Mouse (Mus musculus): ENCODE measurements around the gene Lcmt1. TPM values are rescaled to one million over a fixed set of nuclear protein-coding genes. Genes with fewer than 3 reads are reported as not detected.

Lcmt1 gene
- total RNA-seq, 2 experiments from 2014 or later, result 85.3 to 87.8 TPM

DNA sequence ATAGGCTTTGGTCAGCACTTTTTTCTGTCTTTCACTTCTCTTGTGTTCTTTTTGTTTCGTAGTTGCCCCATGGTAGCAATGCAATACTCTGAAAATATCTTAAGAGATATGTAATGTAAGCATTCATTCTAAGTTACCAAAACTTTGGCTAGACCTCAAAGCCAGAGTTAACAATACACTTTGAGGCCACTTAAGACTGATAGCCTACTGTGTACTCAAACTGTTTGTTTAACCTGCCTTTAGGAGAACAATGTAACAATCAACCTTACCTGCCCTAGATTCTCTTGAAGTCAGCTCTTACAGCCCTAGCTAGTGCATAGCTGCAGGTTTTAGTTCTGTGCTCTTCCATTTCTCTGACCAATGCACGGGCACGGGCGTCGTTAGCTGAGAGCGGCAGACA, 24.7 kb downstream of the Lcmt1 start:
- no peak for DNase-seq (ENCODE audit: low spot score in 2 of 2)
- intact Hi-C loops (cut with DNase I), result loop anchor here (10.0 kb wide), 1 partner anchor 189 kb away; no protein-coding TSS in a partner anchor

DNA sequence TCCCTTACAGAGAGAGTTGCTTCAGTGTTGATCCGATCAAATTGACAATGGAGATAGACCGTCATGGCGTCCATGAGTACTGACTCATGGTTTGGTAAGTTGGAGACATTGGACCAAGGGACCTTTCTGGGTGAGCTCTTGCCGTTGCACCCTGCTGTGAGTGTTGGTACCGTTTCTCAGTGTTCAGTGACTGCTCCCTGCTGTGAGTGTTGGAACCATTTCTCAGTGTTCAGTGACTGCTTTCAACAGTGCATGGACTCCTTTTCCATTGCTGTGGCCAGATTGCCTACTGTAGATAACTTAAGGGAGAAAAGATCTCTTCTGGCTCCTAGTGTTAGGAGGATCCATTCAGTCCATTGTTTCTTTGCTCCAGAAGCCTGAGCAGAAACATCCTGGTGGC, 27.3 kb downstream of the Lcmt1 start:
- no peak for DNase-seq (ENCODE audit: low spot score in 2 of 2)
- intact Hi-C loops (cut with DNase I), result loop anchor here (10.0 kb wide), 1 partner anchor 192 kb away; no protein-coding TSS in a partner anchor

DNA sequence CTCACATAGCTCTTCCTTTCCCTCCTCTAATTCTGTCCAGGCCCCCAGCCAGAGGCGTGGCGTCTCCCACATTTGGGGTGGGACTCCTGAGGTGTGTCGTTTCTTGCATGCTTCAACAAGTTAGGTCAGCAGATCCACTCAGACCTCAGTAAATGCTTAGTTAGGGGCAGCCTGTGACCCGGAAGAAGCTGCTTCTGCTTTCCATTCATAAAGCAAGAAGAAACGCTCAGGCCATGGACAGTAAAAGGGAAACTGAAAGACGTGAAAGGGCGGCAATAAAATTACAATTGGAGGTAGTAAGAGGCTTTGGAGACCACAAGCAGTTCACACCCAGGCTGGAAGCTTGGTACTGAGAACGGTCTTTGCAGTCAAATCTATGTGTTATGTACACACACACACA, 27.8 kb downstream of the Lcmt1 start:
- intact Hi-C loops (cut with DNase I), result loop anchor here (10.0 kb wide), 1 partner anchor 193 kb away; no protein-coding TSS in a partner anchor
- no peak for DNase-seq (ENCODE audit: low spot score in 2 of 2)

DNA sequence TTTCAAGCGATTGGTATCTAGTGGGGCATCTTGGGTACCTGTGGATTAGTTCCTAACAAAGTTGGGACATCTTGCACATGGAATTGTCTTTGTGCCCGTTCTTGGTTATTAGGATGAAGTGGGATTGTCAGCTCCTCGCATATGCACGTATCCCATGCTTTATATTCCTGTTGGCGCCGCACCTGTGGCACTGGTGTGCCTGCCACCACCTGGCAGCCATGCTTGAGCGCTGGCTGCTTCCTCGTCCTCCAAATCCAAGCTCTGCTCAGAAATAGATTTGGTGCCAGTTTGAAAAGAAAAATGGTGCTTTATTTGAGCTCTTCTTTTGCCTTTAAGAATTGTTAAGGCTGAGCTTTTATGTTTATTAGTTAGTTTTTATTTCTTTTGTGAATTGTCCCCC, 28.3 kb downstream of the Lcmt1 start:
- intact Hi-C loops (cut with DNase I), result loop anchor here (10.0 kb wide), 1 partner anchor 193 kb away; no protein-coding TSS in a partner anchor
- no peak for DNase-seq (ENCODE audit: low spot score in 2 of 2)

DNA sequence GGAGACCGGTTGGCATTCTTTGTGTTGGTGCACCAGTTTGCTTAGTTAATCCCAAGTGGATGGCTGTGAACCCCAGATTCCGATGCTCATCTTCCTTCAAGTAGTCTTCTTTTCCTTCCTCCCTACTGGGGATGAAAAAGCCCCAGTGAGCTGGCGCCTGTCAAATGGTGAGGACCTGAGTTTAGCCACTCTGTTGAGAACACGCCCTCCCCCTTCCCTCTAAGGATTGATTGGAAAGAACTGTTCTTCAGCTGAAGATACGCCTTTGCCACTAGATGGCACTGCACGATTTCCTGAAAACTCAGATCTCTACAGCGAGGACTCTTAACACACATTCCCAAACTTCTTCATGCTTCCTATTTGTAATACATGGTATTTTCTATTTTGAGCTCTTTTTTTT, 29.2 kb downstream of the Lcmt1 start:
- intact Hi-C loops (cut with DNase I), result loop anchor here (1.0 to 10.0 kb wide), 2 partner anchors 66 to 194 kb away; no protein-coding TSS in a partner anchor
- peak; percentile 32 to 70 for DNase-seq (ENCODE audit: low spot score in 2 of 2)

DNA sequence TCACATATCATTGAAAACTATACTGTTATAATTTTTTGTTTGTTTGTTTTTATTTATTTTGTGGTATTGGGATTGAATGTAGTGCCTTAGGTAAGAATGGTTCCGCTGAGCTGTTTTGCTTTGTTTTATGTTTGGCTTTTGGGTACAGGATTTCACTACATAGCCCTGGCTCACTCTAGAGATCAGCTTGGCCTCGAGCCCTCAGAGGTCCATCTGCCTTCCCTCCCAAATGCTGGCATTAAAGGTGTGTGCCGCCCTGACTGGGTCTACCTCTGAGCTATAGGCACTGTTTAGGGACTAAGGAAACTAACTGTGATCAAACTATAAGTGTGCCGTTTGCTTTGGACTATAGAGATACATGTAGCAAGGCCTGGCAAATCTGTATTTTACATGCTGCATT, 29.7 kb downstream of the Lcmt1 start:
- intact Hi-C loops (cut with DNase I), result loop anchor here (1.0 to 10.0 kb wide), 2 partner anchors 66 to 194 kb away; no protein-coding TSS in a partner anchor
- DNase-seq (ENCODE audit: low spot score in 2 of 2), result no peak

DNA sequence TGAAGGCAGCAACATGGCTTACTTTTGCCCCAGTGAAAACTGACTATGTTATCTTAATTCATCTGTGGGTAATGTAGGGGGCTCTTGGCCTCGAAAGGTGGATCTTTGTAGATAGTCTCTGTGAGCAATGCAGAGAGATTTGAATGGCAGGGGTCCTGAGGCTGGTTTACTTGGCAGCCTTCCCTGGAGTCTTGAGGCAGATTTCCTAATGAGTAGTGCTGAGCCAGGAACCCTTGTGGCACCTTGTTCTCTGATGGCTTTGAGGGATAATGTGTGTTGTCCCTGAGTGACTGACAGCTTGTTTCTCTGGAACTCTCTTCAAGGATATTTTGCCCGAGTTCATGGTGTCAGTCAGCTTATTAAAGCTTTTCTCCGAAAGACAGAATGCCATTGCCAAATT, 31.5 kb downstream of the Lcmt1 start:
- DNase-seq (ENCODE audit: low spot score in 2 of 2), result no peak
- intact Hi-C loops (cut with DNase I), result no loop called here

DNA sequence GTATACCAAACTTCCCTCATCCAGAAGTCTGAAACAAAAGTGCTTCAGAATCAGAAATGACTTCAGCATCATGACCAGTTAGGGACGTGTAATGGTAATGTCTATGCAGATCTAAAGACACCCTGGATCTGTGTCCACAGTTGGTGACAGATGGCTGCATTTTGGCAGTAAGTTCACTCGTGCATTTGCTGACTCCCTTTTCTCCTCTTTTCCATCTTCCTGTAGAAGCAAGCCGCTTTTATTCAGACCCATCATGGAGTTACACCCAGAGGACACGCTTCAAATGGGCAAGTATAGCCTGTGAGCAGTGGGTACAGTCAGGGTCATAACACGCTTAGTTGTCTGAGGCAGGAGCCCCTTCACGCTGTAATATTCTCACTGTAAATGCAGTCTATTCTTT, 34.6 kb downstream of the Lcmt1 start:
- intact Hi-C loops (cut with DNase I), result no loop called here
- DNase-seq (ENCODE audit: low spot score in 2 of 2), result no peak

DNA sequence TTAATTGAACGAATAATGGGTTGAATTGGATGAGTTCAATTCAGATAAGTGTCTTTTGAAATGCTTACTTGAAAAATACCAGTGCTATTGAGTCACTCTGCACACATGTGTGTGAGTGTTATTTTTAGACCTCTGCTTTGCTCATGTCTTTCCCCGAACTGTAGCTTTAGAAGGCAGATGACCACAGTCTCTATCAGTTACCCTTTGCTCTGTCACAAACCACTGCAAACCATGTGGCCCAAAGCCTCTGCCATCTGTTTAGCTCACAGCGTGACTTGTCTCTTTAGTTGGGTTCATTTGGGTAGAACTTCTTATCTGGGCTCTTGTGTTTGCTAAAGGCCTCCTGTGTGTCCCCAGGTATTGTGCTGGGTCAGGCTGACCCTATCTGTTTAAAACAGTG, 36.0 kb downstream of the Lcmt1 start:
- intact Hi-C loops (cut with DNase I), result no loop called here
- no peak for DNase-seq (ENCODE audit: low spot score in 2 of 2)

DNA sequence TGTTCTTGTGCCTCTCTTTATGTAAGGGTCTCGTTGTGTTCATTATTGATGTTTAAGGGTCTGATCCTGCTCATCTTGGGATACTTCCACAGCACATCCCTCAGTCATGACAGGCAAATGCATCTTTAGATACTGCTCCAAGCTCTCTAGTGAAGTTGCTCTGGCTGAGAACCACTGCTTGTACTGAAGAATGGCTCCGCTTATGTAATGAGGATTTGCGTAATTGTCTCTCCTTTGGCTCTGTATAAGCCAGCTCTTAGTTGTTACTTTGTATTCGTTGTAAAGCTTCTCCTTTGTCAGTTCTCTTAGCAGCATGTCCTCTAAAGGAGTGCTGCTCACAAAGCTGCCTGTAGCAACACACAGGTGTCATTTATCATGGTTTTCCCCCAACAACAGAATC, 37.4 kb downstream of the Lcmt1 start:
- intact Hi-C loops (cut with DNase I), result no loop called here
- no peak for DNase-seq (ENCODE audit: low spot score in 2 of 2)

DNA sequence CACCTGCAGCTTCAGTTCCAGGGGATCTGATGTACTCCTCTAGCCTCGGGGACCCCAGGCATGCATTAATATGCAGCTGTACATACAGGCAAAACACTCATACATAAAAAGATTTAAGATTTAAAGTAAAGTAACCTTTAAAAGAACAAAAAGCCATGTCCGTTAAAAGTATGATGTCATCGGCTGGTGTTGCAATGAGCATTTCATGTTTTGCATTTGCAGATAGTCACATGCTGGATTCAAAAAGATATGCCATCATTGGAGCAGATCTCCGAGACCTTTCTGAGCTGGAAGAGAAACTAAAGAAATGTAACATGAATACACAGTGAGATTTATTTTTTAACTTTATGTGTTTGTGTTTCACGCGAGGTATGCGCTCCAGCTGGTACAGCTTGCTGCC, 40.9 kb downstream of the Lcmt1 start:
- DNase-seq (ENCODE audit: low spot score in 2 of 2), result no peak
- intact Hi-C loops (cut with DNase I), result no loop called here

DNA sequence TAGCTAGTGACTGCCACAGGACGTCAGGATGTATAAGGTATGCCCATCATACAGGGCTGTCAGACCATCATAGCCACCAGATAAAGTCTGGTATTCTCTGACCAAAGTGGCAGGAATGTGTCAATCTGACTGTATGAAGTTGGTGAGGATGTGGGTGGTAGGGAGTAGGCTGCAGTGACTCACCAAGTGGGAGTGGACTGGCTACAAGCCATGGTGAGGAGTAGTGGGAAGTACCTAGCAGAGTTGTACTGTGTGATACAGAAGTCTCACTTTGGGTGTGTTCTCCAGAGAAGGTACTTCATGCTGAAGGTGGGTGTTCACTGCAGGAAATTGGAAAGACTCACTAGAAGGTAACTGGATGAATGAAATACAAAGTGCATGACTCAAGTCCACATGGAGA, 41.5 kb downstream of the Lcmt1 start:
- intact Hi-C loops (cut with DNase I), result no loop called here

DNA sequence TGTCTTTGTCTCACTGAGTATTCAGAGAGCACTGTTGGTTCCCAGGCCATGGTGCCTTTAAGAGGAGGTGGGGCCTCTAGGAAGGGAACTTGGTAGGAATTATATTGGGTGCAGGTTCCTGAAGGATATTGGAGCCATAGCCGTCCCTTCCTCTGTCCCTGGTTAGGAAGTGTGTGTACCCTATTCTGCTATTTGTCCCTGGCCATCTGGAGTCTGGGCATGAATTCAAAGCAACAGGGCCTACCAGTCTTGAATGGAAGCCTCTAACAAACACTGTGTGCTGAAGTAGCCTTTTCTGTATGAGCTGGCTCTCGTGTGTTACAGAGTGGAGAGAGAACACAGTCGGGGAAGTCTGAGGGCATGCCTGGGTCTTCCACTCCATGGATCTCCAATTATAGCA, 42.6 kb downstream of the Lcmt1 start:
- intact Hi-C loops (cut with DNase I), result no loop called here
- DNase-seq (ENCODE audit: low spot score in 2 of 2), result no peak

More for the DNA sequence above, 41.5 kb downstream of the Lcmt1 start:
- DNase-seq (ENCODE audit: low spot score in 2 of 2), result peak; percentile 40 to 88

DNA sequence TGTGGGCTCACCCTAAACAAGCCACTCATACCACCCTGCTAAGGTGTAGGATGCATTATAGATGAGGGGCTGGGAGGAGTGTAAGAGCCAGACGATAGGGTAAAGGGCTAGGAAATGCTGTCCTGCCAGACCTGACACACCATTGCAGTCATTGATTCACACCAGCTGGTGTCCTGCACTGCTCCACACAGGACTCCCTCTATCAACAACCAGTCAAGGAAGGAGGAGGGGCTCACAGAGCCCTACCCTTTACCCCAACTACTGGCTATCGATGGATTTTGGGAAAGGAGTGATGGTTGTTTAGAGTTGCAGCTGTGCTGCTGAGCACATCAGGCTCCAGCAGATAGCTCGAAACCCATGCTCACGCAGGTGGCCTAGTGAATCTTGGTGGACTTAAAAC, 47.2 kb downstream of the Lcmt1 start:
- no peak for DNase-seq (ENCODE audit: low spot score in 2 of 2)
- intact Hi-C loops (cut with DNase I), result no loop called here

DNA sequence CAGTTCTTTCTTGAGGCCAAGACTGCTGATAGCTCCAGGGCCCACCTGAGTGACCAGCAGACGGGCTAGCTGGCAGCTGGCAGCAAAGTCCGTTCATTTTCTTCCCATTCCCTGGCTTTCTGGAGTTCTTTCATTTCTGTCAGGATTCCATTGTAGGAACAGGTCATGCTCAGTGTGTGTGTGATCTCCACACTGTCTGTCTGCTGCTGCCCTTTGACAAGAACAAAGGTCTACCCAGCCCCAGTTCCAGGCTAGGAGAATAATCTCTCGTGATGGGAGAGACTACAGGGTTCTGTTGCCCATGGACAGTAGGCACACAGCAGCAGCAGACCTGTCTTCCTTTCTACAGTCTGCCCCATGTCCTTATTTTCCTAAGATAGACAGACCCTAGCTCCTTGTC, 48.1 kb downstream of the Lcmt1 start:
- intact Hi-C loops (cut with DNase I), result no loop called here
- no peak for DNase-seq (ENCODE audit: low spot score in 2 of 2)

DNA sequence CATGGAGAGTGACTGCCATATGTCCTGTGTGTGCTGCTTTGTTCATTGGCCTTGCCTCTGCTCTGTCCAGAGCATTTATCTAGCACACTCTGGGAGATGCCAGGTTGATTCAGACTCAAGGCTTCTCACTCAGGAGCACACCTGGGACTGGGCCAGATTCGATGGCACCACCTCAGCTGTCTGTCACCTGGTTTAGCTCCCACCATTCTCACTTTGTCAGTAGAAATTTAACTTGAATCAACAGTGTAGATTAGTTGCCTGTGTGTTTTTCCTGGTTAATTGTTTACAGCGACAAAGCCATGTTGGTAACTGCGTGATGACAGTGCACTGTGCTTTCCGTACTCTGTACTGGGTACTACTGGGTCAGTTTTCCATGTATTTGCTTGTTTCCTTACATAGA, 50.4 kb downstream of the Lcmt1 start:
- no peak for DNase-seq (ENCODE audit: low spot score in 2 of 2)
- intact Hi-C loops (cut with DNase I), result no loop called here

DNA sequence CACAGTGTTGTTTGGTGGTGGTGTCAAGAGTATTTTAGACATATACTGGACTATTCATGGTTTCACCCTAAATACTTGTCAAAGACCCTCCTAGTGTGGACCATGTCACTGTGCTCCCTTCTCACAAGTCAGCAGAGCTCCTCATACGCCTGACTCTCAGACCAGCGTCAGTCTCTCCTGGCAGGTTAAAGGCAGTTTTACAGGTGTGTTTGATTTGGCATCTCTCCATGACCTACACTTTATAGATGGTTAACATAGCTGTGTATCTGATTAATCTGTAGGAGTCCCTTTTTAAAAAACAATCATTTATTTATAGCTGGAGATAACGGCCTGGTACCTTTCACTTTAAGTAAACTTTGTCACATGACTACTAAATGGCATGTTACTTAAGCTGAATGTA, 52.4 kb downstream of the Lcmt1 start:
- DNase-seq (ENCODE audit: low spot score in 2 of 2), result no peak
- intact Hi-C loops (cut with DNase I), result no loop called here

DNA sequence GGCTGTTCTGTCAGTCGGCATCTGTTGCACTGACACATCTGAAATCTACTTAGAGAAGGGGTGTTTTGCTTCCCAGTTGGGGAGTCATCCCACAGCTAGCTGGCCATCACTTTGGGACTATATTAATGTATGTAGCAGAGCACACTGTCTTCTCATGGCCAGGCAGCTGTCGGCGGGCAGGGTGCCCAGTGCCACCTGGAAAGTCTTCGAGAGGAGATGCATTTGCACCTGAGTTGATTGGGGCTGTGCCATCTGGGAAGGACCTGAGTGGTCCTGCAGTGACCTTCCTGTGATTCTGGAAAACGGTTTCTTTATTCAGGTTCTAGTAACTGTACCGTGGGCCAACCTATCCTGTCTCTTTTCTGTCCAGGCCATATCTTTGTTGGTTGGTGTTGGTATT, 54.7 kb downstream of the Lcmt1 start:
- no peak for DNase-seq (ENCODE audit: low spot score in 2 of 2)
- intact Hi-C loops (cut with DNase I), result no loop called here

DNA sequence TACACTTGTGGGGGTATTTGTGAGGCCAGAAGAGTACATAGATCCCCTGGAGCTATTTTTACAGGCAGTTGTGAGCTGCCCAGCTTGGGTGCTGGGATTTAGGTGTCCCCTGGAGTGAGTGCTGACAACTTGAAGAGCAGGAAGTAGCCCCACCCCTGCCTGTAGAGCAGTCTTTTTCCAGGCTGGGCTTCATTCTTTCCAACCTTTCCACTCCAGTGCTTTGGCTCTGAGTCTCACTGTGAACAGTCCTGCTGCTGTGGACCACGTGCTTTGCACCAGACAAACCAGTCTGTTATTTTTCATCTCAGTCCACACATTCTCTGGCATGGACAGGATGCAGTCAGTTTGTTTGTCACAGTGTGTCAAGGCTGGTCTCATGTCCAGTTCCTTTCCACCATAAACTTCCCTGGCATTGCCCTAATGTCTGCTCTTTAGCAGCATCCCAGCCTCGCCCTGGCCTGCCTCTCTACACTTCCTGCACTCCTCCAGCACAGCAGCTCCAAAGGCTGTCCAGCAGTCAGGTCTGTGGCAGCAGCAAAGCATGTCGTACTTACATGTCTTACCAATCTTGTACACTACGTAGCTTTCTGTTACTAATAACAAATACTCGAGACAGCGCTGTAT, 55.7 kb downstream of the Lcmt1 start:
- intact Hi-C loops (cut with DNase I), result no loop called here
- no peak for DNase-seq (ENCODE audit: low spot score in 2 of 2)

DNA sequence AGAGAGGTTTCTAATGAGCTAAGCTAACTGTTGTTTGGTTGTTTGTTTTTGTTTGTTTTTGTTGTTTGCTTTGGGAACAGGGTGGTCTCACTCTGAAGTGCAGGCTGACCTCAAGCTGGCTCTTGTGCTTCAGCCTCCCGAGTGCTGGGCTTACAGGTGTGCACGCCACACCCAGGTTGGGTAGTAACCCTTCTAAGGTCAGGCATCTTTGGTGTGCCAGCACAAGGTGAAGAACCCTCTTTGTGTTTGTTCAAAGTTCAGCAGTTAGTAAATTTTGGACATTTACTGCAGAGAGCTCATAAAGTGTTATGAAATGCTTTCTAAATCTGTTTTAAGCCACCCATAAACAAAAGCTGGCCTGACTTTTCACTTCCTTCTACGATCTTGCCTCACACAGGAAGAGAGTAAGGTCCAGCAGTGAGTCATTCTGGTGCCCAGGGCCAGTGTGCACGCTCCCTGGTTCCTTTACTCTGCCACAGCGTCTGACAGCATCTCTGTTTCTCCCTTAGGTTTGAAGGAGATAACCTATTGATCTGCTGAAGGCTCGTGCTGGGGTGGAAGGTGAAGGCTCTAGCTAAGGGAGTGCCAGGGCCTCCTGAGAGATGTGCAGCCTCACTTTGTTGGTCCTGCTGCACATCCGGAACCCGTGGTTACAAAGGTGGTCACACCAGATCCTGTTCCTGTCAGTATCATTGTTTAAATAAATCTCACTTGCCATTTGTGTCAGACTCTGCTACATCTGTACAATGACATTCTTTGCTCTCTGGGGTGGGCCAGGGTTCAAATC, 60.2 kb downstream of the Lcmt1 start:
- no peak for DNase-seq (ENCODE audit: low spot score in 2 of 2)
- intact Hi-C loops (cut with DNase I), result no loop called here

DNA sequence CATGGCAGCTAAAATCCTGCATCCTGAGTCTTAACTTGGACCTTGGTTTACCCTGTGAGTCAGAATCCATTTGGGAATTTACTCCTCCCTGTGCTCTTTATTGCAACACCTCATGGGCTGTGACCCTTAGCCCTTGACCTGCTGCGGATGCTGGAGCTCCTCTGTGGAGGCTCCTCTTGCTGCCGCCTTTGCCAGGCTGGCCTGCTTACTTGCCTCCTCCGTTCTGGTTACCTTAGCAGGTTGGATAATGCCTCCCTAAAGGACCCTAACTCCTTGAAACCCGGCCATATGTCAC, 60.8 kb downstream of the Lcmt1 start:
- intact Hi-C loops (cut with DNase I), result no loop called here

More for the DNA sequence above, 60.8 kb downstream of the Lcmt1 start:
- no peak for DNase-seq (ENCODE audit: low spot score in 2 of 2)

Measured in left cerebral cortex, postnatal 25 days (tissue).